Mouse (Mus musculus) bone marrow macrophage, adult 2 months (primary cell): Measurements from ENCODE around the gene Cbx5.

ENCODE experiments used
- CTCF ChIP-seq: IDR thresholded peaks from 2 replicates; pipeline ENCODE4 v1.5.1; 2012; ENCODE audit warnings: low read depth, mild to moderate bottlenecking, low read length, moderate library complexity
- POLR2A ChIP-seq: IDR thresholded peaks from 2 replicates; pipeline ENCODE4 v1.6.1; 2012; ENCODE audit warnings: mild to moderate bottlenecking, low read depth, low read length, borderline replicate concordance

GRCm38 (mm10) chr15:103279750-103280149 lies 40.1 kb upstream of the Cbx5 start:
- TF ChIP-seq CTCF (peak; percentile 47; the same call in 1 of the 2 replicates), POLR2A (no peak)
